Mouse (Mus musculus): ENCODE measurements around the gene Bnc2.

Bnc2 gene

DNA sequence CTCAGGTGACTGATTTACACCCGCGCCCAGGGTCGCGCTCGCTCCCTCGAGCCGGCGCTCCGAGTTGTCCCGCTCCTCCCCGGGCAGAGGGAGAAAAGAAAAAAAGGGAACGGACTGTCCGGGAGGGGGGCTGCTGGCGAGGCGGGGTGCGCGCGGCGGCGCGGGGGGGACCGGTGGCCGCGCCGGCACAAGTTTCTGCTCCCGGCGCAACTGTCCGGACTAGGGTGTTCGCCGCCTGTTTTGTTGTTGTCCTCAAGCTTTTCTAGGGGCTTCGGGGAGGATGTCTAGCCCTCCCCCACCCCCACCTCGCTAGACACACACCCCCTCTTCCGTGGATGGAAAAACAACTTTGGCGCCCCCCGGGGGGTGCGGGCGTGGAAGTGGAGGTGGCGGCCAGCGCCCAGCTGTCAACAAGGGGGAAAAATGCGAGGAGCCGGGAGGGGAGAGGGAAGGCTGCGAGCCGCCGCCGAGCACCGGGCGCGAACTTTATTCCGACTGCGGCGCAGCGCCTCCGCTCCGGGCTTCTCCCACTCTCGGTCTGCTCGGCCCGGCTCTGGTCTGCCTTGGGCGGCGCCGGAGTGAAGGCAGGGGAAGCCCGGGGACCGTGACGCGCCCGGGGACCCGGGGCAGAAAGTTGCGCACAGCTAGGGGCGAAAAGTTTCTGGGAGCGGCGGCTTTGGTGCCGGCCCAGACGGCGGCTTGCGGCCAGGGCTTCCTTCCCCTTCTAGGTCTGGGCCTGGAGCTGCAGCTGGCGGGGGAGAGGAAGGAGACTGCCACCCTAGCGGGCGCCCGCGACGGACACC is at the start of gene Bnc2:
Bnc2 (minus strand) TSS at position 105 of the 803 bp plus-strand sequence.
- DNase-seq (ENCODE audit: low read depth, low spot score) = no peak

DNA sequence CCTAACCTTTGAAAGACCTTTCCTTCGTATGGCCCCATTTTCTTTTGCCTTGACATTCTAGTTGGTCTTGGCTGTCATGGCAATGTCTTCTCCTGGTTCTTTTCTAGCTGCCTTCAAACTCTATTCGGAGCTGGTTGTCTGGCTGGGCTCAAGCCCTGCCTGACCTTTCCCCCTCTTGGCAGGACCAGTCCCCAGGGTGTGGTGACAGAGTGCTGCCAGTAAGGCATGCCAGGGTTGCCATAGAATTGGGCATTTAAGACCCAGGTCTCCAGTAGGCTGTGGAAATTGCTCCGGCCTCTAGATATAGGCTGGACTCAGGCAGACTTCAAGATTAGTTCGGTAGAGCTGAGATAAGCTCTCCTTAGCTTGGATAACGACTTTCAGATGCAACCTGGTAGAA is 32.9 kb upstream of the Bnc2 start:
- DNase-seq (ENCODE audit: low read depth, low spot score) = no peak

- no peak for DNase-seq (ENCODE audit: low read depth, low spot score)
Observed at GRCm38 (mm10) chr4:84685521-84686366, 10.7 kb upstream of the Bnc2 start.

DNA sequence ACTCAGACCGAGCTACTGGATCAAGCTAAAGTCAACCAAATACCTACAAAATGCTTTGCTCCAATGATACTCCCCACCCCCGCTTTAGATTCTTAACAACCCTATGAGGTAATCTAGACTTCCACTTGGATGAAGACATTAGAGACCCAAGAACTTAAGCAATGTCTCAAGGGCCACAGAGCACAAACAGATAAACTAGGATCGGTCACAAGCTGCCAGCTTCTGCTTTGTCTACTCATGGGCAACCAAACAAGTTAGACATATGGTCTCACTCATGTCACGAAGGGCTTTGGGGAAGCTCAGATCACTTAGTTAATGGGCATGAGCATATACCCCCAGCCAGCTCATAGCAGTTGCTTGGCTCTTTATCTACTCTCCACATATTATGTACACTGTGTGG is 9.9 kb upstream of the Bnc2 start:
- no peak for DNase-seq (ENCODE audit: low read depth, low spot score)

- DNase-seq (ENCODE audit: low read depth, low spot score) = no peak
Observed at GRCm38 (mm10) chr4:84675974-84676315, 870 bp upstream of the Bnc2 start.

GRCm38 (mm10) chr4:84674318-84675170 is 531 bp downstream of the Bnc2 start:
- no peak for DNase-seq (ENCODE audit: low read depth, low spot score)

DNA sequence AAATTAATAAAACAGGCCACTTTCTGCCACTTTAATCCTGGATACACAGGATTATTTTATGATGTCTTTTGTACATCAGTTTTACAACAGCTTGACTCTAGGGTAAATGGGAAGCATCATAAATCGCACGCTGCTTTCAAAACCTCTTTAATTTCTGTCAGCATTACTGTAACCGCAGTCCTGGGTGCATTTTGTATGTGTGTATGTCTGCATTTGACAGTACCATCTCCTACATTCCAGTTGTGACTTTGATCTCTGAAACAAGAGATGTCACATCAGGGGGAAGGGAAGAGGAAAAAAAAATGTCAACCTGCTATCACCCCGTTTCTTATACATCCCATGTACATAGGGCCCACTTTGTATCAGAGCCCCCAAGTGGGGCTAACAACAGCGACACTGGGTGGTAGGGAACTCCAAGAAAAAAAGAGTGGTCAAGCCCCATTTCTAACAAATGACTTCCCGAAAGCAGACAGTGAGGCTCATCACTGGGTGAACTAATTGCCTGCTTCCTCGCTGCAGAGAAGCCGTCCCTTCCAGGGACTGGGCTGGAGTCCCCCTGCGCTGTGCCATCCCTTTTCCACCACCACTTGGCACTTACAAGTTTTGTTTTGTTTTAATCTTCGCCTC is 1.3 kb downstream of the Bnc2 start:
- DNase-seq (ENCODE audit: low read depth, low spot score) = no peak

DNA sequence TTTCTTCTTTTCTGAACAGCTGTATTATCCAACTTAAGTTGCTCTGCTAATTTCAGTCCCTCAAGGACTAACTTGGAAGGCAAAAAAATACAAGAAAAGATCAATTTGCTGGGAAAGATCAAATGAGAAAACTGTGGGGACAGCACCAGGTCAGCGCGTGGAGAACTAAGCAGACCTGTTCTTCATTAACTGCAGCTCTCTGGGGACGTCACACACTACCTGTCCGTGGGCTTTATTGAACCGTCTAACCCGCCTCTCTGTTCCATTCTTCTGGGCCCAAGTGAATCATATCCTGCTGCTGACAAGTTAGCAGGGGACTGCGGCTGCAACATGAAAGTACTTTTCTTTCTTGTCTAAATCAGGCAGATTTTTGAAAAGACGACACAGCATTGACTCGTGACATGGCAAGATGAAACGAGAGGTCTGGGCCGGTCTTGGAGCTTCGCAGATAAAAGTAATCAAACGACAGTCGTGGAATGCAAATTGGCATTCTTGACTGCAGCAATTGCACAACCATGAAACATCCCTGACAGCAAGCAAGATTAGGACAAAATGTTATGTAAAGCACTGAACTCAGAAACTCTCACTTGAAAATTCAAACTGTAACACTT is 2.8 kb downstream of the Bnc2 start:
- DNase-seq (ENCODE audit: low read depth, low spot score) = no peak

- no peak for DNase-seq (ENCODE audit: low read depth, low spot score)
Observed at GRCm38 (mm10) chr4:84670996-84671395, 4.1 kb downstream of the Bnc2 start.

DNA sequence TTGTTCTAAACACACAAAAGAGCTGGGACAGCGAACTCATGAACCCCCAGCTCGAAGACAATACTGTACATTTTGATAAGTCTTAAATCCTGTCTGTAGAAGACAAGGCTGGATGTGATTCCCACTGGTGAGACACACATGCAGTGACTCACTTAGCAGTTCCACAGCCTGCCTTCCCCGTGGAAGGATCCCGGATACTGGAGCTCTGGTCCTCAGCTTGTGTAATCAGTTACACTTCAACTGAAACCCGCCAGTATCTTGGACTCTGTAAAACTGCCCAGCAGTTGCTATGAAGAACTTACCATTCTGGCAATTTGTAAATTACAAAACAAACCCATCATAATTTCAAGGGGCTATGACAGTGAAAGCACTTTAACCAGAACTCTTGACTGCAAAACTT is 5.4 kb downstream of the Bnc2 start:
- DNase-seq (ENCODE audit: low read depth, low spot score) = no peak

DNA sequence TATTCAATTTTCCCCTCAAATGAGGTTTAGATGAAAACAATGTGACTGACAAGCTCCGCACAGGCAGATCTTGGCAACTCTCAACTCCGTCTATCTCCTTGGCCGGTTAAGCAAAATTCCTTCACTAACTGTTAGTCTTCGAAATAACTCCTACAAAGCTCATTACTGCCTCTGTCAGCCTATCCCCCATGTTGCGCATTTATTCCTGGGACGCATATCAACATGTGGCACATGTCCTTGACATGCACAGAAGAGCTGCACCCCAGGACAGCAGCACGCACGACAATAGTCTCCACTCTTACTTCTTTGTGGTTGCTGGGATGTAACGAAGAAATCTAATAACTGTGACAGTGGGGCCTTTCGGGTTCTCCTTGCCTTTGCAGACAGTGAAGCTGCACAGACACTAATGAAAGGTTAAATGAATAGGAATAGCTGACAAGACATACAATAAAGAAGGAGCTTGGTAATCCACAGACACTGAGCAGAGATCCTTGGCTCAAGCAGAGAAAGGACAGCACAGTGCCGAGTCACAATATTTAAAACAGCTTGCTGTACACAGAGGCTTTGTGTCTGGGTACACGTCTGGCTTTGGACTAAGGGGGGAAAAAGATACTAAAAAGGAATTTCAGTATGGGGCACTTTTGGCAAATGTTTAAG is 6.0 kb downstream of the Bnc2 start:
- DNase-seq (ENCODE audit: low read depth, low spot score) = no peak

GRCm38 (mm10) chr4:84668226-84668625 is 6.8 kb downstream of the Bnc2 start:
- no peak for DNase-seq (ENCODE audit: low read depth, low spot score)

GRCm38 (mm10) chr4:84662228-84663065 is 12.6 kb downstream of the Bnc2 start:
- DNase-seq (ENCODE audit: low read depth, low spot score) = no peak

- no peak for DNase-seq (ENCODE audit: low read depth, low spot score)
Observed at GRCm38 (mm10) chr4:84661341-84661740, 13.7 kb downstream of the Bnc2 start.

GRCm38 (mm10) chr4:84651786-84652185 is 23.3 kb downstream of the Bnc2 start:
- no peak for DNase-seq (ENCODE audit: low read depth, low spot score)

- DNase-seq (ENCODE audit: low read depth, low spot score) = no peak
Observed at GRCm38 (mm10) chr4:84646576-84646975, 28.5 kb downstream of the Bnc2 start.

DNA sequence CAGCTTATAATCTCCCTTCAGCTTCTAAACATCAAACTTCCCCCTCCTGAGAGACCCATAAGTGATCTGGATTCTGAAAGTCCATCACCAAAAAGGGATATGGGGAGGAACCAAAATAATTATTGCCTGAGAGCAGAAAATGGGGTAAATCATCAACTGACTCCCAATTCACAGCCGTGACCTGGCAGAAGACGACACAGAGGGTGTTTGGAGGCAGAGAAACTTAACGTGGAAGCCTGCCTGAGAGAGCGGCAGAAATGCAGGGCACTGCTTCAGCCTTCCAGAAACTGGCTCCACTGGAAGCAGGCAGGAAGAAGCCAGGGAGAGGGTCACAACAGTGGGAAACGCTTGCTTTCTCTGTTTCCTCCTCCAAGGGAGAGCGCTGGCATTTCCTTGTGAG is 35.9 kb downstream of the Bnc2 start:
- no peak for DNase-seq (ENCODE audit: low read depth, low spot score)

GRCm38 (mm10) chr4:84637641-84638040 is 37.4 kb downstream of the Bnc2 start:
- DNase-seq (ENCODE audit: low read depth, low spot score) = no peak

DNA sequence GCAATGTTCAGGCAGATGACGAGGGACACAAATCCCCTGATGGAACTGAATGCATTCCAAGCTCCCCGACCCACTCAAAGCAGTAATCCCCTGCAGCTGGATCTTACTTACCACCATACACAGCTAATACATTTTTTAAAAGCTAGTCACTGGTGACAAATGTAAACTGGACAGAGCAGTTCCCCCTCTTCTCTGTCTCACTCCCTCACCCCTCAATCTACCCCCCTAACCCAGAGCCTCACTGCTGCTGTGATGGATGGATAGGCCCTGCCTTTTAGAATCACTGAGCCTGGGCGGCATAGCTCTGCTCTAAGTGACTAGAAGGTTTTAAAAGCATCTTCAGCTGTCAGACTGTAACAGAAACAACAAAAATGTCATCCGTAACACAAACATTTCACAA is 40.3 kb downstream of the Bnc2 start:
- no peak for DNase-seq (ENCODE audit: low read depth, low spot score)

- DNase-seq (ENCODE audit: low read depth, low spot score) = no peak
Observed at GRCm38 (mm10) chr4:84633991-84634390, 41.1 kb downstream of the Bnc2 start.

Measured in CD4-positive helper T cell, adult 2 months (primary cell).